Mouse (Mus musculus): ENCODE results near the gene Tnf. TPM values are rescaled to one million over a fixed set of nuclear protein-coding genes. Genes with fewer than 3 reads are reported as not detected.

Gene Tnf
- polyA plus RNA-seq, 1 experiment from 2014 or later = not detected

GRCm38 (mm10) chr17:35205380-35205769 lies 3.6 kb upstream of the Tnf start:
- Histone ChIP-seq H3K4me1 (no peaks in the 10 kb centered on the region), H3K9ac (no peak overlapping the region), H3K9me3 (no peaks in the 10 kb centered on the region), H3K36me3 (replicated peaks) (no peaks in the 10 kb centered on the region), H3K27me3 (replicated peaks) (peaks cover under 1% of the 10 kb centered on the region; the same call in 1 of the 2 replicates), H3K4me3 (no peak overlapping the region), H3K27ac (no peak overlapping the region), H3K4me2 (no peak overlapping the region)
- ATAC-seq (replicated peaks) = no peak
- 58% methylated on average over 10 of the region's 10 CpGs for WGBS

GRCm38 (mm10) chr17:35204494-35205379 lies 2.9 kb upstream of the Tnf start, which contains the start of gene Lta:
Gene Lta (minus strand): TSS chr17:35205351.
- Histone ChIP-seq H3K27me3 (replicated peaks) (peaks cover 4% of the 10 kb centered on the region; the same call in 1 of the 2 replicates), H3K36me3 (replicated peaks) (no peaks in the 10 kb centered on the region), H3K4me3 (no peak within 1 kb of the TSS), H3K4me1 (no peaks in the 10 kb centered on the region), H3K4me2 (no peak within 1 kb of the TSS), H3K27ac (no peak within 1 kb of the TSS), H3K9me3 (no peaks in the 10 kb centered on the region), H3K9ac (no peak within 1 kb of the TSS)
- 31% methylated on average over 20 of the region's 20 CpGs for WGBS
- ATAC-seq (replicated peaks) = no peak

- ATAC-seq (replicated peaks) = no peak
- no peak overlapping the region for H3K4me2 ChIP-seq
Observed at GRCm38 (mm10) chr17:35202442-35202841, 635 bp upstream of the Tnf start.

GRCm38 (mm10) chr17:35201128-35201527 lies 679 bp downstream of the Tnf start:
- peaks cover 15% of the 10 kb centered on the region for H3K27me3 ChIP-seq (replicated peaks)
- ATAC-seq (replicated peaks) = no peak
- no peak overlapping the region for H3K4me3 ChIP-seq
- no peak overlapping the region for H3K9ac ChIP-seq
- WGBS = 81% methylated on average over 11 of the region's 11 CpGs
- H3K4me2 ChIP-seq = no peak overlapping the region
- H3K4me1 ChIP-seq = peaks cover 1% of the 10 kb centered on the region; the same call in 1 of the 2 replicates
- no peak overlapping the region for H3K27ac ChIP-seq
- no peaks in the 10 kb centered on the region for H3K36me3 ChIP-seq (replicated peaks)
- H3K9me3 ChIP-seq = no peaks in the 10 kb centered on the region

More at GRCm38 (mm10) chr17:35202442-35202841, 635 bp upstream of the Tnf start:
- H3K9me3 ChIP-seq = no peaks in the 10 kb centered on the region
- WGBS = 80% methylated on average over 4 of the region's 4 CpGs
- H3K4me3 ChIP-seq = no peak overlapping the region
- no peak overlapping the region for H3K9ac ChIP-seq
- peaks cover 4% of the 10 kb centered on the region; the same call in 1 of the 2 replicates for H3K27me3 ChIP-seq (replicated peaks)
- no peaks in the 10 kb centered on the region for H3K4me1 ChIP-seq
- no peaks in the 10 kb centered on the region for H3K36me3 ChIP-seq (replicated peaks)
- H3K27ac ChIP-seq = no peak overlapping the region

GRCm38 (mm10) chr17:35200398-35200797 lies 1.4 kb downstream of the Tnf start:
- ATAC-seq (replicated peaks) = no peak
- 87% methylated on average over 11 of the region's 11 CpGs for WGBS
- H3K27me3 ChIP-seq (replicated peaks) = peaks cover 23% of the 10 kb centered on the region
- H3K9me3 ChIP-seq = no peaks in the 10 kb centered on the region
- H3K4me1 ChIP-seq = peaks cover 8% of the 10 kb centered on the region
- no peak overlapping the region for H3K4me2 ChIP-seq
- H3K27ac ChIP-seq = no peak overlapping the region
- no peaks in the 10 kb centered on the region for H3K36me3 ChIP-seq (replicated peaks)
- H3K9ac ChIP-seq = no peak overlapping the region
- no peak overlapping the region for H3K4me3 ChIP-seq

GRCm38 (mm10) chr17:35198946-35199345 lies 2.9 kb downstream of the Tnf start:
- 32% methylated on average over 8 of the region's 8 CpGs for WGBS
- no peak for ATAC-seq (replicated peaks)
- Histone ChIP-seq H3K9ac (no peak overlapping the region), H3K36me3 (replicated peaks) (no peaks in the 10 kb centered on the region), H3K27ac (no peak overlapping the region), H3K9me3 (no peaks in the 10 kb centered on the region), H3K4me1 (peaks cover 11% of the 10 kb centered on the region), H3K27me3 (replicated peaks) (peaks cover 36% of the 10 kb centered on the region), H3K4me2 (no peak overlapping the region), H3K4me3 (no peak overlapping the region)

GRCm38 (mm10) chr17:35198029-35198428 lies 3.8 kb downstream of the Tnf start:
- Histone ChIP-seq H3K36me3 (replicated peaks) (no peaks in the 10 kb centered on the region), H3K4me1 (peaks cover 11% of the 10 kb centered on the region), H3K9me3 (no peaks in the 10 kb centered on the region), H3K27ac (no peak overlapping the region), H3K27me3 (replicated peaks) (peaks cover 36% of the 10 kb centered on the region), H3K4me2 (no peak overlapping the region), H3K4me3 (no peak overlapping the region), H3K9ac (no peak overlapping the region)
- 69% methylated on average over 7 of the region's 7 CpGs for WGBS
- no peak for ATAC-seq (replicated peaks)

- Histone ChIP-seq H3K36me3 (replicated peaks) (no peaks in the 10 kb centered on the region), H3K27ac (no peak overlapping the region), H3K9ac (no peak overlapping the region), H3K4me2 (no peak overlapping the region), H3K27me3 (replicated peaks) (peaks cover 36% of the 10 kb centered on the region), H3K9me3 (no peaks in the 10 kb centered on the region), H3K4me1 (peaks cover 11% of the 10 kb centered on the region), H3K4me3 (no peak overlapping the region)
- 42% methylated on average over 6 of the region's 6 CpGs for WGBS
- no peak for ATAC-seq (replicated peaks)
Observed at GRCm38 (mm10) chr17:35197126-35197525, 4.7 kb downstream of the Tnf start.

- Histone ChIP-seq H3K4me1 (peaks cover 11% of the 10 kb centered on the region), H3K4me2 (peak overlapping the region; percentile 68), H3K9ac (no peak overlapping the region), H3K4me3 (peak overlapping the region; percentile 39), H3K27me3 (replicated peaks) (peaks cover 36% of the 10 kb centered on the region), H3K27ac (no peak overlapping the region), H3K9me3 (no peaks in the 10 kb centered on the region), H3K36me3 (replicated peaks) (no peaks in the 10 kb centered on the region)
- ATAC-seq (replicated peaks) = no peak
- 41% methylated on average over 9 of the region's 9 CpGs for WGBS
Observed at GRCm38 (mm10) chr17:35196321-35196641, 5.5 kb downstream of the Tnf start.

GRCm38 (mm10) chr17:35195631-35196320 lies 6.0 kb downstream of the Tnf start:
- peak; percentile 79 for ATAC-seq (replicated peaks)
- Histone ChIP-seq H3K36me3 (replicated peaks) (no peaks in the 10 kb centered on the region), H3K27me3 (replicated peaks) (peaks cover 36% of the 10 kb centered on the region), H3K4me3 (peak overlapping the region; percentile 39), H3K4me2 (peak overlapping the region; percentile 68), H3K9me3 (no peaks in the 10 kb centered on the region), H3K4me1 (peaks cover 11% of the 10 kb centered on the region), H3K27ac (no peak overlapping the region), H3K9ac (peak overlapping the region; percentile 31)
- WGBS = 2% methylated on average over 66 of the region's 66 CpGs

- Histone ChIP-seq H3K27ac (no peak overlapping the region), H3K9ac (0 out of 2 replicates have a peak overlapping the region, but pooled peaks have one; percentile 31), H3K36me3 (replicated peaks) (no peaks in the 10 kb centered on the region), H3K27me3 (replicated peaks) (peaks cover 32% of the 10 kb centered on the region), H3K9me3 (no peaks in the 10 kb centered on the region), H3K4me1 (peaks cover 11% of the 10 kb centered on the region), H3K4me3 (peak overlapping the region; percentile 39), H3K4me2 (peak overlapping the region; percentile 68)
- no peak for ATAC-seq (replicated peaks)
- WGBS = 42% methylated on average over 19 of the region's 19 CpGs
Observed at GRCm38 (mm10) chr17:35194844-35195630, 6.8 kb downstream of the Tnf start.

Measured in midbrain, embryonic 15.5 days (tissue).